Mouse (Mus musculus) hindbrain, postnatal 0 days (tissue): ENCODE measurements around the gene Wee2. TPM values are rescaled to one million over a fixed set of nuclear protein-coding genes. Genes with fewer than 3 reads are reported as not detected.

ENCODE experiments used
- ATAC-seq: fragments of 200-750 bp; cut with Nextera tagmentation; 2 replicates; pipeline ENCODE4 v1.8.0; 2017; ENCODE audit warnings: mild to moderate bottlenecking, moderate TSS enrichment, moderate library complexity
- DNase-seq: peaks from one replicate; pipeline ENCODE4 v3.0.0-alpha.2; 2015; ENCODE audit warnings: low spot score
- H3K27ac ChIP-seq: fragments of 300-500 bp; sonication (generic); 2 replicates; pipeline ENCODE4 v1.5.1; 2014; ENCODE audit warnings: mild to moderate bottlenecking
- H3K27me3 ChIP-seq: fragments of 300-500 bp; sonication (generic); 2 replicates; pipeline ENCODE4 v1.6.1; 2014; ENCODE audit warnings: low read length, mixed read lengths; ENCODE audit not compliant: insufficient read depth
- H3K36me3 ChIP-seq: fragments of 300-500 bp; sonication (generic); 2 replicates; pipeline ENCODE4 v1.6.1; 2014; ENCODE audit warnings: low read length, mixed read lengths; ENCODE audit not compliant: insufficient read depth
- H3K4me1 ChIP-seq: fragments of 300-500 bp; sonication (generic); 2 replicates; pipeline ENCODE4 v1.6.1; 2014; ENCODE audit warnings: antibody characterized with exemption, low read length, mixed read lengths; ENCODE audit not compliant: insufficient read depth
- H3K4me2 ChIP-seq: fragments of 300-500 bp; sonication (generic); 2 replicates; pipeline ENCODE4 v1.6.1; 2014; ENCODE audit warnings: low read depth, mild to moderate bottlenecking, low read length, moderate library complexity, mixed read lengths
- H3K4me3 ChIP-seq: fragments of 300-500 bp; sonication (generic); 2 replicates; pipeline ENCODE4 v1.5.1; 2014; ENCODE audit warnings: low read length
- H3K9ac ChIP-seq: fragments of 300-500 bp; sonication (generic); replicated peaks from 2 replicates; pipeline ENCODE4 v1.6.1; 2014; ENCODE audit warnings: mild to moderate bottlenecking, low read length, moderate library complexity, mixed read lengths
- H3K9me3 ChIP-seq: fragments of 300-500 bp; sonication (generic); 2 replicates; pipeline ENCODE4 v1.6.1; 2016; ENCODE audit warnings: low read length, mixed read lengths
- CTCF ChIP-seq: IDR thresholded peaks from 2 replicates; pipeline ENCODE4 v1.5.1; 2016; ENCODE audit warnings: antibody characterized with exemption, control low read depth, low read depth
- WGBS: fragments of 180-500 bp; shearing (Covaris S2); extraction: QIAGEN DNeasy Blood & Tissue Kit; methylation state at CpG from one replicate; pipeline ENCODE4 v1.1.7; 2014; 5-methylcytosine and 5-hydroxymethylcytosine counted together
- polyA plus RNA-seq: library from polyadenylated mRNA; unstranded; fragments of >200 nt; fragmentation: Nextera tagmentation; extraction: Ambion mirVana; gene quantifications from 2 replicates; pipeline ENCODE4 v1.2.1, GENCODE M21; 2015
- total RNA-seq: library from RNA; depleted of rRNA; stranded (reverse); fragments of >200 nt; gene quantifications from 2 replicates; pipeline ENCODE4 v1.2.3, GENCODE M21; 2014

The Wee2 gene
- total and polyA plus RNA-seq, 2 experiments from 2014 or later, result 0.10 to 0.18 TPM

DNA sequence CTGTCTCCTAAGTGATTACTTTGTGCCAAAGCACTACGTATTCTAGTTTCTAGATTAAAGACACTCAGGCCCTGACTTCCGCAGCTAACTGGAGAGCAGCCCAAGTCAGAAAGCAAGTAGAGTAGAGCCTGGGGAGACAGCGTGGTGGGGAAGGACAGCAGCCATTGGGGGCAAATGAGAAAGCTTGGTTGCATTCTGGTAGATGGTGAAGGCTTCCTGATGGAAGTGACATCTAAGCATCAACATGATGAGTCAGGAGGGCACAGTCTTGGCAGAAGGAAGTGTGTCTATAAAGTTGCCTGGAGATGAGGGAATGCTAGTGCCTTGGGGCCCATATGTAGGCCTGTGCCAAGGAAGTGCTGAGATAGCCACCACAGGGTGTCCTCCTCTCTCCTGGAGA, 25.3 kb upstream of the Wee2 start:
- H3K9me3 ChIP-seq, result no peaks in the 10 kb centered on the region
- WGBS, result 81% methylated on average over 3 of the region's 3 CpGs
- H3K27me3 ChIP-seq, result no peaks in the 10 kb centered on the region
- H3K36me3 ChIP-seq, result peaks cover 4% of the 10 kb centered on the region; the same call in 1 of the 2 replicates
- H3K4me1 ChIP-seq, result no peaks in the 10 kb centered on the region
- H3K4me3 ChIP-seq, result no peak overlapping the region
- no peak overlapping the region for H3K4me2 ChIP-seq
- ATAC-seq, result no peak
- H3K27ac ChIP-seq, result no peak overlapping the region
- H3K9ac ChIP-seq, result no peak overlapping the region
- no peak for TF ChIP-seq CTCF
- DNase-seq, result no peak

DNA sequence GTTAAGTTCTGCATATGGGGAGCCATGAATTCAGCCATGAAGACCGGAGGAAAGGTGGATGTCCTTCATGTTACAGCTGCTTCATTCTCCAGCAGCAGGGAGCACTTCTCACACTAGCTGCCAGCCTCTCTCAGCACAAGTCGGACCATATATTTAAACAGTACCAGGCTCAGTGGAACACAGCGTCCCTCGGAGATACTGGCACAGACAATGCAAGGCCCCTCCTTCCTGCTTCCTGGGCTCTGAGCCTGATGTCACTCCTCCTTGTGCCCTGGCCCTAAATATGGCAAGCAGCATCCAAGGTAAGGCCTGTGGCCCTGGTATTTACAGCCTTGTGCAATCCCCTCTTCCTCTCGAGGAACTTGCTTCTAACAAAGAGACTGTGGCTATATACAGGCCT, 23.1 kb upstream of the Wee2 start:
- WGBS, result 79% methylated on average over 5 of the region's 5 CpGs
- no peak for ATAC-seq
- 0 out of 2 replicates have a peak, but pooled peaks cover 6% of the 10 kb centered on the region for H3K36me3 ChIP-seq
- no peaks in the 10 kb centered on the region for H3K27me3 ChIP-seq
- H3K4me1 ChIP-seq, result no peaks in the 10 kb centered on the region
- no peak for DNase-seq
- no peak overlapping the region for H3K27ac ChIP-seq
- TF ChIP-seq CTCF, result no peak
- H3K9ac ChIP-seq, result no peak overlapping the region
- H3K9me3 ChIP-seq, result no peaks in the 10 kb centered on the region
- H3K4me3 ChIP-seq, result no peak overlapping the region
- no peak overlapping the region for H3K4me2 ChIP-seq

DNA sequence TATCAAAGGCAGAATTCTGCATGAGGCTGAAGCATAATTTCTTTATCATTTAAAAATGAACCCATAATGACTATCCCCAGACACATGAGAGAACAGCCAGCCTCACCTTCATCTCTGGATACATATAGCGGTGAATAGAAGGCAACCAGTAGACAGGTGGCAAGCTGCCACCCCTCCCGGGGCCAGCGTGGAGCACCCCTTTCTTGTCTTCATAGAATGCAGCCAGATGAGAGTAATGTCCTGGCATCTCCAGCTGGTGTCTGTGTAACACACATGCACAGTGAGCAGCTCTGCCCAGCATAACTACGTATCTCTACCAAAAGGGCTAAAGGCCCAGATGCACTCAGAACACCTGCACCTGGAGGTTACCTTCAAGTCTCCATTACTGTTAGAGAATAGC, 20.5 kb upstream of the Wee2 start:
- TF ChIP-seq CTCF, result no peak
- ATAC-seq, result 0 out of 2 replicates have a peak, but pooled peaks have one; percentile 24
- WGBS, result 66% methylated on average over 4 of the region's 4 CpGs

DNA sequence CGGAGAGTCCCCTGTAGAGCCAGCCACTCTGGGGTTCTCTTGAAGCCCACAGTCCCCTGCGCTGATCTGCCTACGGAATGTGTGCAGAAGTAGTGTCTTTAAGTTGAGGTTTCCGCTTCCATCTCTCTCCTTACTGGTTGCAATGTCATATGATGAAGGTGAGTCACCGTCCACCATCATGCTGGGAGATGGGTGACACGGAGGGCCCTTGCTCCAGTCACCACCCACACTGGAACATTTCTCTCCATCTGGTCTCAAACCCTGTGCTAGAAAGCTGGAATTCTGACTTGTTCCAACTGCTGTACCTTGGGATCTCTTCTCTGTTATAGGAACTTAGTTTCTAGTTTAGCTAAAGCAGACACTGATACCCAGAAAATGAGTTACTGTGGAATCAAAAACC, 17.8 kb upstream of the Wee2 start:
- DNase-seq (no peak), ATAC-seq (no peak)
- no peaks in the 10 kb centered on the region for H3K27me3 ChIP-seq
- H3K4me1 ChIP-seq, result no peaks in the 10 kb centered on the region
- 96% methylated on average over 6 of the region's 6 CpGs for WGBS
- H3K9ac ChIP-seq, result no peak overlapping the region
- 0 out of 2 replicates have a peak, but pooled peaks cover 6% of the 10 kb centered on the region for H3K36me3 ChIP-seq
- H3K27ac ChIP-seq, result no peak overlapping the region
- no peak overlapping the region for H3K4me2 ChIP-seq
- TF ChIP-seq CTCF, result no peak
- no peaks in the 10 kb centered on the region for H3K9me3 ChIP-seq
- no peak overlapping the region for H3K4me3 ChIP-seq

More for the DNA sequence above, 20.5 kb upstream of the Wee2 start:
- H3K9ac ChIP-seq, result no peak overlapping the region
- H3K9me3 ChIP-seq, result no peaks in the 10 kb centered on the region
- no peaks in the 10 kb centered on the region for H3K27me3 ChIP-seq
- no peak overlapping the region for H3K4me3 ChIP-seq
- H3K36me3 ChIP-seq, result 0 out of 2 replicates have a peak, but pooled peaks cover 6% of the 10 kb centered on the region
- no peaks in the 10 kb centered on the region for H3K4me1 ChIP-seq
- H3K4me2 ChIP-seq, result no peak overlapping the region
- DNase-seq, result no peak
- H3K27ac ChIP-seq, result no peak overlapping the region

DNA sequence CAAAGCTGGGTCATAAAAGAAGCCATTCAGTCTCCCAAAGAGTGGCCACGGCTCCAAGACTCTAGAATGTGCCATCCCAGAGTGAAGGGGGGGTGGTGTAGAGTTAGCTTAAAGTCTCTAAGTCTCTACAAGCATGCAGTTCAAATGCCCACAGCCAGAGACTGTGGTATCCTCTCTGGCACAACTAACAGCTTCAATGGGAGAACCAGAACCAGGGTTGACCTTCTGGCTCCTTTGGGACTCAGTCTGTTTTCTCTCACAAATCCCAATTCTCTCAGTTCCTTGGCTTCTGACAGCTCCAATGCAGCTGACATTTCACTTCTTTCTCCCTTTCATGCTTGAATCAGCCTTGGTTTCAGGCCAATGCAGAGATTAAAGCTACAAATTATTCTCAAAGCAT, 15.9 kb upstream of the Wee2 start:
- Histone ChIP-seq H3K27me3 (no peaks in the 10 kb centered on the region), H3K4me1 (no peaks in the 10 kb centered on the region), H3K4me2 (no peak overlapping the region), H3K4me3 (no peak overlapping the region), H3K36me3 (0 out of 2 replicates have a peak, but pooled peaks cover 6% of the 10 kb centered on the region), H3K27ac (no peak overlapping the region), H3K9ac (no peak overlapping the region), H3K9me3 (no peaks in the 10 kb centered on the region)
- 66% methylated on average over 1 of the region's 1 CpGs for WGBS
- no peak for TF ChIP-seq CTCF
- ATAC-seq (peak; percentile 57; the same call in 1 of the 2 replicates), DNase-seq (peak; percentile 28)

DNA sequence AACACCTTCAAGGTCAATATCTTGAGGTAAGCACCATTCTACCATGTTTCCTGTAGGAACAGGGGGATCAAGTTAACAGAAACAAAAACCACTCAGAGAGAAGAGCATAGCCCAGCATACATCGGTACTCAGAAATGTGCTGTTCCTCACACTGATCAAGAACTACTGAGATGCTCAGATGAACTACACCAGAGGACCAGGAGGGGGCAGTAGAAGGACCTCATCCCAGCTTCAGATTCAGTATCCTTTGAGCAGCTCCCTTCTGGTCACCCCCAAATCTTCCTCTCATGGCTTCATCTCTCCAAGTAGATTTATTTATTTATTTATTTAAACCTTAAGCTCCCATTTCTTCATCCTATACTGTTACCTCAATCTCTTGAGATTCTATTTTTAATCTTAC, 15.1 kb upstream of the Wee2 start:
- Histone ChIP-seq H3K36me3 (0 out of 2 replicates have a peak, but pooled peaks cover 6% of the 10 kb centered on the region), H3K27me3 (no peaks in the 10 kb centered on the region), H3K4me3 (no peak overlapping the region), H3K27ac (no peak overlapping the region), H3K9ac (no peak overlapping the region), H3K4me2 (no peak overlapping the region), H3K9me3 (no peaks in the 10 kb centered on the region), H3K4me1 (no peaks in the 10 kb centered on the region)
- 73% methylated on average over 1 of the region's 1 CpGs for WGBS
- peak; percentile 34 for DNase-seq
- peak; percentile 44; the same call in 1 of the 2 replicates for ATAC-seq
- peak; percentile 63 for TF ChIP-seq CTCF

DNA sequence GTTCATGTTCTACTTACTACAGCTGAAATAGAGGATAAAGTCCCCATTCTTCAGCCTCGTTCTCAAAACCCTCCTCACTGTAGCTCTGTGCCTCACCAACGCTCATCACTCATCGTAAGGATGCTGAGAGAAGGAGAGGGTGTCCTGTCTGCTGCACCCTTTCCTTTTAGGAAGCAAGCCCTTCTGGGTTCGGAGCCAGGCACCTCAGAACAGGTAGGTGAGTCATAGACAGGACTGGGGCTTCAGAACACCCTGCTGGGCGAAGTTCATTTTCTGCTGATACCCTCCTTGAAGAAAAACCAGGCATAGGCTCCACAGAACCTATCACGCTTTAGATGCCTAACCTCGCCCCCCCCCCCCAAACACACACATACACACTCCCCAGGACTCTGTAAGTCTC, 11.4 kb upstream of the Wee2 start:
- Histone ChIP-seq H3K9me3 (no peaks in the 10 kb centered on the region), H3K27me3 (no peaks in the 10 kb centered on the region), H3K4me3 (no peak overlapping the region), H3K36me3 (no peaks in the 10 kb centered on the region), H3K4me2 (no peak overlapping the region), H3K9ac (no peak overlapping the region), H3K4me1 (peaks cover 21% of the 10 kb centered on the region), H3K27ac (no peak overlapping the region)
- DNase-seq (no peak), ATAC-seq (no peak)
- TF ChIP-seq CTCF, result no peak
- 90% methylated on average over 7 of the region's 7 CpGs for WGBS
